ENCODE assay signal across 9 mouse cellular contexts in genomic region chr19:45742218-45742983, GRCm38 (mm10). TPM values are rescaled to one million over a fixed set of nuclear protein-coding genes. Genes with fewer than 3 reads are reported as not detected.
A peak's percentile ranks its signal among the peaks of the same experiment; 100 is the strongest.
DNase-seq lines count a peak whose midpoint lies in the region; ATAC-seq and TF ChIP-seq lines count a peak whose summit lies in the region.
"Had no signal": no experiment of that assay in that cellular context is flagged by ENCODE, and none has a peak within 500 bp of the region (broad histone marks: within the 10 kb centered on the region; RNA-seq: fewer than 3 reads in every experiment).

Gene Fgf8, minus strand, starts transcription at chr19:45742915.

- no peak for DNase-seq in cerebellum, adult 2 months
- DNase-seq in cerebellum, postnatal 14 days: no peak
- no peak for DNase-seq in testis, postnatal 14 days (ENCODE audit: low spot score)
- peak; percentile 73 for DNase-seq in intestine, embryonic 14.5 days (ENCODE audit: low spot score)
- DNase-seq in urinary bladder, postnatal 14 days (ENCODE audit: low spot score): no peak
- DNase-seq in cerebellum, adult 11 months: no peak

- H3K9me3 ChIP-seq in intestine, embryonic 14.5 days (ENCODE audit: control insufficient read depth, low read length): no peaks in the 10 kb centered on the region
- no peaks in the 10 kb centered on the region for H3K9me3 ChIP-seq in neural tube, embryonic 12.5 days

- H3K27ac ChIP-seq in cerebellum, adult 2 months (ENCODE audit: insufficient read depth, low read length): no peak within 1 kb of the TSS
- H3K27ac ChIP-seq in testis, adult 2 months (ENCODE audit: control insufficient read depth, insufficient read depth, low read depth, low read length): no peak within 1 kb of the TSS
- no peak within 1 kb of the TSS for H3K27ac ChIP-seq in intestine, embryonic 14.5 days (ENCODE audit: low read depth)
- no peak within 1 kb of the TSS for H3K27ac ChIP-seq in neural tube, embryonic 12.5 days

- no peak for ATAC-seq in intestine, embryonic 14.5 days (replicated peaks; ENCODE audit: low FRiP score, low TSS enrichment, low read depth)
- ATAC-seq in neural tube, embryonic 12.5 days (ENCODE audit: low FRiP score, low read depth): no peak

- H3K4me2 ChIP-seq in intestine, embryonic 14.5 days (ENCODE audit: low read length): peak within 1 kb of the TSS; percentile 78
- peak within 1 kb of the TSS; percentile 63 for H3K4me2 ChIP-seq in neural tube, embryonic 12.5 days (replicated peaks)

- H3K4me1 ChIP-seq in cerebellum, adult 2 months (ENCODE audit: control insufficient read depth, insufficient read depth, low read length): no peaks in the 10 kb centered on the region
- peaks cover 41% of the 10 kb centered on the region for H3K4me1 ChIP-seq in testis, adult 2 months (ENCODE audit: control insufficient read depth, insufficient read depth, low read length)
- peaks cover 3% of the 10 kb centered on the region; the same call in 1 of the 2 replicates for H3K4me1 ChIP-seq in intestine, embryonic 14.5 days (replicated peaks; ENCODE audit: control insufficient read depth, insufficient read depth, low read length)
- H3K4me1 ChIP-seq in neural tube, embryonic 12.5 days: peaks cover 31% of the 10 kb centered on the region

- WGBS in cerebellum, adult 2 months: 1% methylated on average over 64 of the region's 68 CpGs
- under 1% methylated on average over 60 of the region's 68 CpGs for WGBS in intestine, embryonic 14.5 days
- under 1% methylated on average over 63 of the region's 68 CpGs for WGBS in neural tube, embryonic 12.5 days

- TF ChIP-seq CTCF in cerebellum, adult 2 months (IDR thresholded peaks at IDR 0.05; ENCODE audit: borderline replicate concordance, insufficient read depth, low read depth, low read length): no peak
- TF ChIP-seq CTCF in testis, adult 2 months (IDR thresholded peaks at IDR 0.05; ENCODE audit: control insufficient read depth, insufficient read depth, insufficient replicate concordance, low read depth, low read length): no peak

- peak within 1 kb of the TSS; percentile 9 for H3K4me3 ChIP-seq in cerebellum, adult 2 months (replicated peaks; ENCODE audit: insufficient read depth, low read depth, low read length)
- peak within 1 kb of the TSS; percentile 57 for H3K4me3 ChIP-seq in testis, adult 2 months (ENCODE audit: control insufficient read depth, low read depth, low read length)
- peak within 1 kb of the TSS; percentile 40 for H3K4me3 ChIP-seq in intestine, embryonic 14.5 days (ENCODE audit: low read depth, low read length)
- H3K4me3 ChIP-seq in neural tube, embryonic 12.5 days: peak within 1 kb of the TSS; percentile 36

- H3K27me3 ChIP-seq in cerebellum, adult 2 months (ENCODE audit: control insufficient read depth, insufficient read depth, low read length): peaks cover 17% of the 10 kb centered on the region; the same call in 1 of the 2 replicates
- H3K27me3 ChIP-seq in testis, adult 2 months (ENCODE audit: control insufficient read depth, insufficient read depth, low read length): peaks cover 3% of the 10 kb centered on the region
- peaks cover 93% of the 10 kb centered on the region for H3K27me3 ChIP-seq in intestine, embryonic 14.5 days (replicated peaks; ENCODE audit: control insufficient read depth, insufficient read depth, low read length)
- peaks cover 100% of the 10 kb centered on the region for H3K27me3 ChIP-seq in neural tube, embryonic 12.5 days (replicated peaks)

- no peaks in the 10 kb centered on the region for H3K36me3 ChIP-seq in testis, adult 2 months (ENCODE audit: control insufficient read depth, insufficient read depth, low read length)
- H3K36me3 ChIP-seq in intestine, embryonic 14.5 days (ENCODE audit: control insufficient read depth, insufficient read depth, low read length): no peaks in the 10 kb centered on the region
- H3K36me3 ChIP-seq in neural tube, embryonic 12.5 days: no peaks in the 10 kb centered on the region; the same call in 1 of the 2 replicates

- no peak for TF ChIP-seq POLR2A in cerebellum, adult 2 months (IDR thresholded peaks at IDR 0.05; ENCODE audit: borderline replicate concordance, insufficient read depth, low read length)
- TF ChIP-seq POLR2A in testis, adult 2 months (IDR thresholded peaks at IDR 0.05; ENCODE audit: control insufficient read depth, low read depth, low read length): no peak

- H3K9ac ChIP-seq in intestine, embryonic 14.5 days (ENCODE audit: low read length): 0 out of 2 replicates have a peak within 1 kb of the TSS, but pooled peaks have one; percentile 13
- no peak within 1 kb of the TSS for H3K9ac ChIP-seq in neural tube, embryonic 12.5 days

RNA-seq across cellular contexts. Expression of gene Fgf8, which starts in this region (rescaled TPM):
- polyA plus RNA-seq in cerebellum, adult 2 months (2012; rRNA removed): not detected in 2 replicates
- polyA plus RNA-seq in testis, adult 2 months (2012; rRNA removed): 1.4 and 1.5 TPM in 2 replicates
- polyA plus RNA-seq in intestine, embryonic 14.5 days (2014; fragmentation: Nextera tagmentation; extraction: Ambion mirVana): not detected in 2 replicates
- polyA plus RNA-seq in neural tube, embryonic 12.5 days (2016; fragmentation: Nextera tagmentation; extraction: Ambion mirVana): not detected in 2 replicates
- polyA plus RNA-seq: cortical plate, adult 2 months had no signal

Comparison
In these comparisons a context has a peak if more than half of its experiments do, and no peak if none do; other contexts are left out.
1. Peak in DNase-seq, H3K4me3 ChIP-seq, H3K9ac ChIP-seq and H3K4me2 ChIP-seq in intestine, embryonic 14.5 days; RNA of the gene not detected or under 1 TPM.